Mouse (Mus musculus): ENCODE measurements around the gene 1700013F07Rik. TPM values are rescaled to one million over a fixed set of nuclear protein-coding genes. Genes with fewer than 3 reads are reported as not detected.

1700013F07Rik gene
- polyA plus RNA-seq (2015; fragmentation: Illumina TruSeq; extraction: RNeasy Lipid Tissue Mini Kit (QIAGEN cat#74804); ENCODE audit: insufficient read depth, low replicate concordance) = not detected

DNA sequence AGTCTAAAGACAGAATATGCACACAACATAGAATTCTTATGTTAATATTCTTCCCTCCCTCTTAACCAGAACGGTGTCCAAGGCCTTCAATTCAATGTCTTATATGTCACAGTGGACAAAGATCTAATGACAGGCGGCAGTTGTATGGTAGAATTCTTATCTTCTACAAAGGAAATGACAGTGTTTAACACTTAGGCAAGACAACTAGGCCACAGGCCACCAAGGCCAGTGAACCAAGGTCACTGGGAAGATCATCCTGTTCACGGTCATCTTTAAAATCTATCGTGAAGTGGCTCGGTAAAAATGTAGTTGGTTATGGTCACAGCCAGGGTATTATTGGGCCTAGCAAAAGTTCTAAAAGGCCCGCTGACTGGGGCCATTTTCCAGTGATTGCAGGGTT, at the start of gene 1700013F07Rik:
Gene 1700013F07Rik (plus strand): TSS at position 200 of the 400 bp plus-strand sequence.

DNA sequence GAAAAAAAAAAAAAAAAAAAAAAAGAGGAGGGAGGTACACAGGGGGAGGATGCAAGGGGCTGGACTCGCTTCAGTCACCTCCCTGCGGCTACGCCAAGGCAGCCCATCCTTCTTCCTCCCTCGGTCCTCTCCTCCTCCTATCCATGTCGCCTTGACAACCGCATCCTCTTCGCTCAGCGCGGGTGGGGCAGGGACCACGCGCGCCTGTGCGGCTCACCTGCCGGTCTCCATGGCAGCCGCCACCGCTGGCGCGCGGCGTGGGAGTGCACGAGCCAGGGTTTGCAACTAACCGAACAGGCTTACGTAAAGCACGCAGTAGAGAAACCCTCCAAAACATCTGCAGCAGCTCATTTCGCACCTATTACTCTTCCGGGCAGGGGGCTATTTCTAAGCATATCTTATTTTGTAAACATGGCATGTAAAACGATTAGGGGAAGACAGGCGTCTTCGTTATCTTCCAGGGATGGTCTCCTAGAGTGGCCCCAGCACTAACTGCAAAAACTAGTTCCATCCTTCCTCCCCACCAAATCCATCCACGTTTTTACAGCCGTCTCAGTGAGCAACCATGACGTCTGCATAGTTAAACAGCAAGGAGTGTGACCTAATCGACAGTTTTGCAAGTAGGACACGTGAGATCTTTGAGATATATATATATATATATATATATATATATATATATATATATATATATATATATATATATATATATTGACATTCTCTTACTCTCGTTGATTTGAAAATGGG, 2.7 kb downstream of the 1700013F07Rik start, which contains the start of gene 5330417C22Rik:
Gene 5330417C22Rik (minus strand): TSS at position 20 of the 744 bp plus-strand sequence.

DNA sequence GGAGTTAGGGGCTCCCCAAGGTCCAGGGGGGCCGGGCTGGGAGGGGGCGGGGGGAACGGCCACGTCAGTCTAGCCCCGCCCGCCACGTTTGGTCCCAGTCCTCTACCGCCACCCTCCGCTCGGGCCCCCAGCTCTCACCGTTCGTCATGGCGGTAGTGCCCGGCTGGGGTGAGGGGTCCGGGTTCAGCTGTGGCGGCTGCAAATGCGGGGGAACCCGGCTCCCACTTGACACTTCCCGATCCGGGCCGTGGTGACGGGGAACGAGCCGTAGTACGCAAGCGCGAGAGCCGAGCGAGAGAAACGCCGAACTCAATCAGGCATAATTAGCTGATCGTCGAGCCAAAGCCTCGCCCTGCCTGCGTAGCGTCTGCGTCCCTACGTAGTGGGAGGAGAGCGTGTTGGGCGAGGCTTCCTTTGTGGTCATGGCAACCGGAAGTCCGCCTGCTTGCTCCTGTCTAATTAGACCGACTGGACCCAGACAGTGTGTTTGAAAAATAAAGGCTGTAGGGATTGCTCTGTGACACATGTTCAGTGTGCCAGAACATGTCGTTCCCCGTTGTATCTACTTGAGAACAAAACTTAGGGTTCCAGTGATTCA, 28.3 kb downstream of the 1700013F07Rik start, which contains the start of gene Tmem167b:
Gene Tmem167b (minus strand): TSS at position 334 of the 598 bp plus-strand sequence.

GRCm38 (mm10) chr3:108571443-108572294, 37.7 kb downstream of the 1700013F07Rik start, which contains the start of gene Taf13:
Gene Taf13, plus strand, starts transcription at chr3:108571698.

GRCm38 (mm10) chr3:108590786-108591529, 57.0 kb downstream of the 1700013F07Rik start, which contains the start of gene Wdr47:
Gene Wdr47, plus strand, starts transcription at chr3:108591279.

Other genes starting within 250 kb of the 1700013F07Rik start
- gene Mybphl, start 169.2 kb upstream of the 1700013F07Rik start, polyA plus RNA-seq (2015; fragmentation: Illumina TruSeq; extraction: RNeasy Lipid Tissue Mini Kit (QIAGEN cat#74804); ENCODE audit: insufficient read depth, low replicate concordance) = 0.19 TPM
- 3.7 TPM for gene Psrc1, start 150.3 kb upstream of the 1700013F07Rik start, polyA plus RNA-seq (2015; fragmentation: Illumina TruSeq; extraction: RNeasy Lipid Tissue Mini Kit (QIAGEN cat#74804); ENCODE audit: insufficient read depth, low replicate concordance)
- 0.32 TPM for gene Celsr2, start 118.6 kb upstream of the 1700013F07Rik start, polyA plus RNA-seq (2015; fragmentation: Illumina TruSeq; extraction: RNeasy Lipid Tissue Mini Kit (QIAGEN cat#74804); ENCODE audit: insufficient read depth, low replicate concordance)
- gene Sars, start 88.9 kb upstream of the 1700013F07Rik start, polyA plus RNA-seq (2015; fragmentation: Illumina TruSeq; extraction: RNeasy Lipid Tissue Mini Kit (QIAGEN cat#74804); ENCODE audit: insufficient read depth, low replicate concordance) = 90.4 TPM
- 2.3 TPM for gene 5330417C22Rik, start 2.4 kb downstream of the 1700013F07Rik start, polyA plus RNA-seq (2015; fragmentation: Illumina TruSeq; extraction: RNeasy Lipid Tissue Mini Kit (QIAGEN cat#74804); ENCODE audit: insufficient read depth, low replicate concordance)
- gene Tmem167b, start 28.3 kb downstream of the 1700013F07Rik start, polyA plus RNA-seq (2015; fragmentation: Illumina TruSeq; extraction: RNeasy Lipid Tissue Mini Kit (QIAGEN cat#74804); ENCODE audit: insufficient read depth, low replicate concordance) = 53.6 TPM
- 48.4 TPM for gene Taf13, start 37.5 kb downstream of the 1700013F07Rik start, polyA plus RNA-seq (2015; fragmentation: Illumina TruSeq; extraction: RNeasy Lipid Tissue Mini Kit (QIAGEN cat#74804); ENCODE audit: insufficient read depth, low replicate concordance)
- gene Wdr47, start 57.1 kb downstream of the 1700013F07Rik start, polyA plus RNA-seq (2015; fragmentation: Illumina TruSeq; extraction: RNeasy Lipid Tissue Mini Kit (QIAGEN cat#74804); ENCODE audit: insufficient read depth, low replicate concordance) = 19.3 TPM
- 61.5 TPM for gene Clcc1, start 119.8 kb downstream of the 1700013F07Rik start, polyA plus RNA-seq (2015; fragmentation: Illumina TruSeq; extraction: RNeasy Lipid Tissue Mini Kit (QIAGEN cat#74804); ENCODE audit: insufficient read depth, low replicate concordance)
- gene Gpsm2, start 188.2 kb downstream of the 1700013F07Rik start, polyA plus RNA-seq (2015; fragmentation: Illumina TruSeq; extraction: RNeasy Lipid Tissue Mini Kit (QIAGEN cat#74804); ENCODE audit: insufficient read depth, low replicate concordance) = 7.4 TPM
- gene Aknad1, start 205.5 kb downstream of the 1700013F07Rik start, polyA plus RNA-seq (2015; fragmentation: Illumina TruSeq; extraction: RNeasy Lipid Tissue Mini Kit (QIAGEN cat#74804); ENCODE audit: insufficient read depth, low replicate concordance) = 0.10 TPM